Mouse (Mus musculus) layer of hippocampus, postnatal 10 days (tissue): ENCODE data around the gene Kctd20. TPM values are rescaled to one million over a fixed set of nuclear protein-coding genes. Genes with fewer than 3 reads are reported as not detected.

ENCODE experiments used
- DNase-seq, 2 experiments: peaks; one replicate each; pipeline ENCODE4 v3.0.0; 2021; ENCODE audit warnings: low spot score in 2 of 2
- long read RNA-seq: library from polyadenylated mRNA; stranded (forward); transcript quantifications from one replicate; pipeline ENCODE4 v2.0.0, GENCODE M21; 2023
- total RNA-seq, 2 experiments: library from RNA; stranded (reverse); gene quantifications; 2 replicates each; pipeline ENCODE4 v1.2.3; 2021

The Kctd20 gene
- 10 to 100 TPM; 73.4 to 78.0 TPM for total RNA-seq
- long read RNA-seq, transcript Kctd20-203 (7 exons, 3,853 nt) = major isoform, 55 of 78 reads
- long read RNA-seq, transcript Kctd20-202 (7 exons, 2,162 nt) = minor isoform, 9 of 78 reads
- long read RNA-seq, partial matches to known transcripts = 11 of 78 reads
- long read RNA-seq, other reads (novel, unspliced or antisense) = 3 of 78 reads

- DNase-seq = peak; percentile 90 to 95
Measured at GRCm38 (mm10) chr17:28951831-28952799, at the start of gene Kctd20. Gene Kctd20, plus strand, starts transcription at chr17:28951950.

GRCm38 (mm10) chr17:28904546-28905376 lies 47.0 kb upstream of the Kctd20 start:
- peak; percentile 70 to 74 for DNase-seq

- DNase-seq = no peak
Measured at GRCm38 (mm10) chr17:28905377-28905916, 46.3 kb upstream of the Kctd20 start.

- peak in 1 of 2 experiments; percentile 22 for DNase-seq
Measured at GRCm38 (mm10) chr17:28907959-28908358, 43.8 kb upstream of the Kctd20 start.

GRCm38 (mm10) chr17:28909252-28909941 lies 42.4 kb upstream of the Kctd20 start:
- DNase-seq = peak; percentile 53 to 73

- DNase-seq = no peak
Measured at GRCm38 (mm10) chr17:28910139-28910538, 41.6 kb upstream of the Kctd20 start.

- DNase-seq = no peak
Measured at GRCm38 (mm10) chr17:28913200-28913599, 38.5 kb upstream of the Kctd20 start.

- DNase-seq = no peak
Measured at GRCm38 (mm10) chr17:28913940-28914339, 37.8 kb upstream of the Kctd20 start.

- DNase-seq = no peak
Measured at GRCm38 (mm10) chr17:28915060-28915628, 36.6 kb upstream of the Kctd20 start, which contains the start of gene 4930539E08Rik. Gene 4930539E08Rik, minus strand, starts transcription at chr17:28915324.

GRCm38 (mm10) chr17:28916520-28916919 lies 35.2 kb upstream of the Kctd20 start:
- DNase-seq = no peak

GRCm38 (mm10) chr17:28921086-28921485 lies 30.7 kb upstream of the Kctd20 start:
- DNase-seq = no peak

GRCm38 (mm10) chr17:28922096-28922495 lies 29.7 kb upstream of the Kctd20 start:
- DNase-seq = no peak

- no peak for DNase-seq
Measured at GRCm38 (mm10) chr17:28924957-28925595, 26.7 kb upstream of the Kctd20 start.

- DNase-seq = peak; percentile 84 to 88
Measured at GRCm38 (mm10) chr17:28926380-28926779, 25.4 kb upstream of the Kctd20 start.

GRCm38 (mm10) chr17:28926866-28927635 lies 24.7 kb upstream of the Kctd20 start:
- peak; percentile 58 to 59 for DNase-seq

GRCm38 (mm10) chr17:28928004-28928403 lies 23.7 kb upstream of the Kctd20 start:
- no peak for DNase-seq

- no peak for DNase-seq
Measured at GRCm38 (mm10) chr17:28929369-28929768, 22.4 kb upstream of the Kctd20 start.

- DNase-seq = peak; percentile 72 to 75
Measured at GRCm38 (mm10) chr17:28930392-28931074, 21.2 kb upstream of the Kctd20 start.
